Mouse (Mus musculus) liver, embryonic 14.5 days (tissue): ENCODE results near the gene Ppard.

Source experiments
- CTCF ChIP-seq: IDR thresholded peaks from 2 replicates; pipeline ENCODE4 v1.5.1; 2016; ENCODE audit warnings: antibody characterized with exemption, low read depth, control low read depth
- EP300 ChIP-seq: IDR thresholded peaks from 2 replicates; pipeline ENCODE4 v1.6.1; 2016; ENCODE audit warnings: antibody characterized with exemption, low read depth

DNA sequence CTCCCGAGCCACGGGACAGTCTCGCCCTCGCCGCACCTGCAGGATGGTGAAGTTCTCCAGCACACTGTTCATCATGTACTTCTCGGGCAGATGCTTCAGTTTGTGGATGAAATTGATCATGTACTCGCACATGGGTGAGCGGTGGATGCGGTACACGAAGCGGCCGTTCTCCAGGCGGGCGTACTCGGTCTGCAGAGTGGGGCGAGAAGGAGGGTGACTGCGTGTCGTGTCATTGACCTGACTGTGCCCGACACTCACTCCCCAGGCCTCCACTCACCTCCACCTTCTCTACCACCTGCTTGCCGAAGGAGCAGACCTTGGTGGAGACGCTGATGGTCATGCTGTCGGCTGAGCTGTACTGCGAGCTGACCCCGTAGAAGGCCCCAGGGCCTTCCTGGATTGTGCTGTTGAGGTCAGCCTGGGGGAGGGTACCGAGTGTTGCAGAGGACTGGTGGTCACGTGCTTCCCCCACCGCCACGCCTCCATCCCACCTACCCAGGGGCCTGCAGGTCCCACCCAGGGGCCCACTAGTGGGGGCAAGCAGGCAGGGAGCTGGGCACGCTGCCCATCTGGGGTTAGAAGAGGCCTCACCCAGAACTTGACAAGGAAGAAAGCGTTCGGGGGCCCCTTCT, 100.5 kb downstream of the Ppard start:
- TF ChIP-seq CTCF (no peak), EP300 (no peak)
